Mouse (Mus musculus): ENCODE results near the gene Snai1. TPM values are rescaled to one million over a fixed set of nuclear protein-coding genes. Genes with fewer than 3 reads are reported as not detected.

Snai1 gene
- polyA plus RNA-seq, 1 experiment = 31.0 TPM

GRCm38 (mm10) chr2:167550341-167550854 lies 12.4 kb downstream of the Snai1 start:
- DNase-seq (ENCODE audit: low spot score) = no peak

- no peak for DNase-seq (ENCODE audit: low spot score)
Observed at GRCm38 (mm10) chr2:167551342-167551920, 13.4 kb downstream of the Snai1 start.

- no peak for DNase-seq (ENCODE audit: low spot score)
Observed at GRCm38 (mm10) chr2:167552292-167552691, 14.3 kb downstream of the Snai1 start.

GRCm38 (mm10) chr2:167552927-167553402 lies 15.0 kb downstream of the Snai1 start:
- no peak for DNase-seq (ENCODE audit: low spot score)

- no peak for DNase-seq (ENCODE audit: low spot score)
Observed at GRCm38 (mm10) chr2:167555766-167556165, 17.8 kb downstream of the Snai1 start.

GRCm38 (mm10) chr2:167559413-167559812 lies 21.4 kb downstream of the Snai1 start:
- no peak for DNase-seq (ENCODE audit: low spot score)

GRCm38 (mm10) chr2:167562101-167562500 lies 24.1 kb downstream of the Snai1 start:
- no peak for DNase-seq (ENCODE audit: low spot score)

GRCm38 (mm10) chr2:167563035-167563434 lies 25.0 kb downstream of the Snai1 start:
- DNase-seq (ENCODE audit: low spot score) = no peak

GRCm38 (mm10) chr2:167563703-167564102 lies 25.7 kb downstream of the Snai1 start:
- DNase-seq (ENCODE audit: low spot score) = no peak

- no peak for DNase-seq (ENCODE audit: low spot score)
Observed at GRCm38 (mm10) chr2:167564551-167565311, 26.7 kb downstream of the Snai1 start.

- no peak for DNase-seq (ENCODE audit: low spot score)
Observed at GRCm38 (mm10) chr2:167565312-167565656, 27.3 kb downstream of the Snai1 start.

GRCm38 (mm10) chr2:167565682-167566081 lies 27.7 kb downstream of the Snai1 start:
- no peak for DNase-seq (ENCODE audit: low spot score)

- no peak for DNase-seq (ENCODE audit: low spot score)
Observed at GRCm38 (mm10) chr2:167568112-167568511, 30.1 kb downstream of the Snai1 start.

GRCm38 (mm10) chr2:167569934-167570651 lies 32.1 kb downstream of the Snai1 start:
- DNase-seq (ENCODE audit: low spot score) = no peak

GRCm38 (mm10) chr2:167570815-167571214 lies 32.8 kb downstream of the Snai1 start:
- no peak for DNase-seq (ENCODE audit: low spot score)

- no peak for DNase-seq (ENCODE audit: low spot score)
Observed at GRCm38 (mm10) chr2:167571442-167572220, 33.6 kb downstream of the Snai1 start.

GRCm38 (mm10) chr2:167574814-167575213 lies 36.8 kb downstream of the Snai1 start:
- DNase-seq (ENCODE audit: low spot score) = no peak

- no peak for DNase-seq (ENCODE audit: low spot score)
Observed at GRCm38 (mm10) chr2:167575581-167575980, 37.6 kb downstream of the Snai1 start.

GRCm38 (mm10) chr2:167576121-167576620 lies 38.2 kb downstream of the Snai1 start:
- DNase-seq (ENCODE audit: low spot score) = no peak

- DNase-seq (ENCODE audit: low spot score) = no peak
Observed at GRCm38 (mm10) chr2:167577186-167577785, 39.3 kb downstream of the Snai1 start.

GRCm38 (mm10) chr2:167578521-167578920 lies 40.5 kb downstream of the Snai1 start:
- no peak for DNase-seq (ENCODE audit: low spot score)

Data from urinary bladder, adult 2 months (tissue).